Mouse (Mus musculus) cortical plate, adult 2 months (tissue): ENCODE results near the gene Rock2. TPM values are rescaled to one million over a fixed set of nuclear protein-coding genes. Genes with fewer than 3 reads are reported as not detected.

Experiments used
- H3K27ac ChIP-seq: fragments of 200-500 bp; 2 replicates; pipeline ENCODE4 v1.5.1; 2012; ENCODE audit warnings: low read length, control low read depth, inconsistent platforms; ENCODE audit not compliant: insufficient read depth
- H3K4me1 ChIP-seq: fragments of 200-500 bp; 2 replicates; pipeline ENCODE4 v1.6.1; 2011; ENCODE audit warnings: low read length; ENCODE audit not compliant: control insufficient read depth, insufficient read depth
- H3K4me3 ChIP-seq: fragments of 200-500 bp; 2 replicates; pipeline ENCODE4 v1.5.1; 2011; ENCODE audit warnings: mild to moderate bottlenecking, low read length, control low read depth; ENCODE audit not compliant: insufficient read depth
- CTCF ChIP-seq: fragments of 200-500 bp; IDR thresholded peaks from 2 replicates; pipeline ENCODE4 v1.5.1; 2011; ENCODE audit warnings: mild to moderate bottlenecking, control low read depth, low read length; ENCODE audit not compliant: insufficient read depth; ENCODE audit errors: extremely low read depth
- POLR2A ChIP-seq: fragments of 200-500 bp; IDR thresholded peaks from 2 replicates; pipeline ENCODE4 v1.6.1; 2011; ENCODE audit warnings: mild to moderate bottlenecking, low read length, control low read depth; ENCODE audit not compliant: insufficient read depth; ENCODE audit errors: extremely low read depth
- polyA plus RNA-seq: library from polyadenylated mRNA; depleted of rRNA; stranded (reverse); fragments of >200 nt; gene quantifications from 2 replicates; pipeline ENCODE4 v1.2.3, GENCODE M21; 2012

Rock2 gene
- polyA plus RNA-seq, 1 experiment = 48.3 TPM

- Histone ChIP-seq H3K4me3 (no peak overlapping the region), H3K27ac (no peak overlapping the region), H3K4me1 (peaks cover 14% of the 10 kb centered on the region)
- TF ChIP-seq CTCF = no peak
- no peak for TF ChIP-seq POLR2A
Observed at GRCm38 (mm10) chr12:16869870-16870404, 24.8 kb upstream of the Rock2 start.

- H3K4me1 ChIP-seq = peaks cover 14% of the 10 kb centered on the region
- H3K27ac ChIP-seq = no peak overlapping the region
- TF ChIP-seq POLR2A (no peak), CTCF (no peak)
- no peak overlapping the region for H3K4me3 ChIP-seq
Observed at GRCm38 (mm10) chr12:16870405-16871068, 24.2 kb upstream of the Rock2 start.

GRCm38 (mm10) chr12:16872006-16872405 lies 22.7 kb upstream of the Rock2 start:
- H3K4me3 ChIP-seq = no peak overlapping the region
- peaks cover 14% of the 10 kb centered on the region for H3K4me1 ChIP-seq
- TF ChIP-seq CTCF = no peak
- no peak for TF ChIP-seq POLR2A
- no peak overlapping the region for H3K27ac ChIP-seq

GRCm38 (mm10) chr12:16872926-16873464 lies 21.7 kb upstream of the Rock2 start:
- H3K27ac ChIP-seq = peak overlapping the region; percentile 58; the same call in 1 of the 2 replicates
- peaks cover 16% of the 10 kb centered on the region for H3K4me1 ChIP-seq
- TF ChIP-seq POLR2A = no peak
- TF ChIP-seq CTCF = no peak
- H3K4me3 ChIP-seq = no peak overlapping the region

- Histone ChIP-seq H3K27ac (0 out of 2 replicates have a peak overlapping the region, but pooled peaks have one; percentile 58), H3K4me3 (no peak overlapping the region), H3K4me1 (peaks cover 16% of the 10 kb centered on the region)
- TF ChIP-seq POLR2A = no peak
- no peak for TF ChIP-seq CTCF
Observed at GRCm38 (mm10) chr12:16873549-16873948, 21.1 kb upstream of the Rock2 start.

GRCm38 (mm10) chr12:16874086-16874485 lies 20.6 kb upstream of the Rock2 start:
- Histone ChIP-seq H3K4me3 (no peak overlapping the region), H3K4me1 (peaks cover 16% of the 10 kb centered on the region), H3K27ac (no peak overlapping the region; the same call in 1 of the 2 replicates)
- TF ChIP-seq POLR2A (no peak), CTCF (no peak)

- Histone ChIP-seq H3K27ac (0 out of 2 replicates have a peak overlapping the region, but pooled peaks have one; percentile 26), H3K4me1 (peaks cover 11% of the 10 kb centered on the region), H3K4me3 (no peak overlapping the region)
- no peak for TF ChIP-seq POLR2A
- TF ChIP-seq CTCF = no peak
Observed at GRCm38 (mm10) chr12:16875269-16875668, 19.4 kb upstream of the Rock2 start.

- H3K27ac ChIP-seq = no peak overlapping the region
- H3K4me1 ChIP-seq = peaks cover 11% of the 10 kb centered on the region
- no peak overlapping the region for H3K4me3 ChIP-seq
- TF ChIP-seq CTCF (no peak), POLR2A (no peak)
Observed at GRCm38 (mm10) chr12:16875678-16876077, 19.0 kb upstream of the Rock2 start.

GRCm38 (mm10) chr12:16876667-16877066 lies 18.0 kb upstream of the Rock2 start:
- peaks cover 11% of the 10 kb centered on the region for H3K4me1 ChIP-seq
- no peak overlapping the region for H3K4me3 ChIP-seq
- peak overlapping the region; percentile 39; the same call in 1 of the 2 replicates for H3K27ac ChIP-seq
- TF ChIP-seq POLR2A (no peak), CTCF (no peak)

GRCm38 (mm10) chr12:16877141-16877540 lies 17.6 kb upstream of the Rock2 start:
- peaks cover 11% of the 10 kb centered on the region for H3K4me1 ChIP-seq
- TF ChIP-seq CTCF (no peak), POLR2A (no peak)
- H3K27ac ChIP-seq = peak overlapping the region; percentile 39
- no peak overlapping the region for H3K4me3 ChIP-seq
